Mouse (Mus musculus) heart, adult 18-20 months (tissue): ENCODE results near the gene Gm5460. TPM values are rescaled to one million over a fixed set of nuclear protein-coding genes. Genes with fewer than 3 reads are reported as not detected.

ENCODE experiments used
- DNase-seq, 2 experiments: peaks; one replicate each; pipeline ENCODE4 v3.0.0; 2021 to 2022; ENCODE audit warnings: mixed read lengths in 1 of 2
- long read RNA-seq, 2 experiments: library from polyadenylated mRNA; stranded (forward); transcript quantifications; one replicate each; pipeline ENCODE4 v2.0.0; 2021
- total RNA-seq, 2 experiments: library from RNA; stranded (reverse); gene quantifications; 2 replicates each; pipeline ENCODE4 v1.2.3; 2021

The Gm5460 gene
- not detected for total RNA-seq
- long read RNA-seq, experiment 1, result 0 reads
- long read RNA-seq, experiment 2, result 0 reads

GRCm38 (mm10) chr14:34016381-34016780 is at the start of gene Gm5460:
Gene Gm5460, plus strand, starts transcription at chr14:34016758.
- DNase-seq, result no peak

GRCm38 (mm10) chr14:33972679-33973078 is 43.9 kb upstream of the Gm5460 start:
- no peak for DNase-seq

DNA sequence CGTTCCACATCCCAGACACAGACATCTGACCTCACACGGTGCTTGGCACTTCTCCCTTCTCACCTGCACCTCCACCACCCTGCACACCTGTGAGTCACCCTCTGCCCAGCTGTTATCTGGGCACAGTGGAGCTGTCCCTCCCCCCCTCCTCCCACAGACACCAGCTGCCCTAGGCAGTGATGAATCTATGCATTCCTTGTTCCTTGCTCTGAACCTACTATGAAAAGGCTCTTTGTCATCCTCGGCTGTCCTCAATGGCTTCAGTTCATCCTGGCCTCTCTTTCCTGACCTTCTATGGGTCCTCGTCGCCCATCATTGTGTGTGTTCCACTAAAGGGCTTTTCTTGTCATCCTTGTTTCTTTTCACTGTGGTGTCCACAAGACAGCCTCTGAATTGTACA is 41.8 kb upstream of the Gm5460 start:
- DNase-seq, result no peak

- DNase-seq, result no peak
Measured at GRCm38 (mm10) chr14:33977748-33978147, 38.8 kb upstream of the Gm5460 start.

- no peak for DNase-seq
Measured at GRCm38 (mm10) chr14:33978604-33979059, 37.9 kb upstream of the Gm5460 start, which contains the start of gene Zfp488. Gene Zfp488, minus strand, starts transcription at chr14:33978764.

DNA sequence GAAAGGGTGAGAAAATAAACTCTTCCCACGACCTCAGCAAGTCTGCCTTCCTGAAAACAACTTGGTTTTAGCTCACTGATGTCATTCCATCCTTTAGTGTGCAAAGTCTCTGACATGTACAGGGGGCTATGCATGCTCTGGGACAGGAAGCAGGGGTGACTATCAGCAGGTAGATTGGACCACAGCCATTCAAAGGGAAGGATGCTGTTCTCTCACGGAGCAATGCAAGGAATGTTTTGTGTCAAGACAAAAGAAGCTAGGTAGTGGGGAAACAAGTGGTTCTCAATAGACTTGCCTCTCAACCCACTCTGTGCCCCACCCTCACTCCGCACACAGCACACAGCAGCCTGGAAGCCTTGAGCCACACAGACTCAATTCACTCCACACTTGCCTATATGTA is 27.4 kb upstream of the Gm5460 start:
- no peak for DNase-seq

GRCm38 (mm10) chr14:33991971-33992370 is 24.6 kb upstream of the Gm5460 start:
- DNase-seq, result no peak

GRCm38 (mm10) chr14:33993051-33993450 is 23.5 kb upstream of the Gm5460 start:
- no peak for DNase-seq

DNA sequence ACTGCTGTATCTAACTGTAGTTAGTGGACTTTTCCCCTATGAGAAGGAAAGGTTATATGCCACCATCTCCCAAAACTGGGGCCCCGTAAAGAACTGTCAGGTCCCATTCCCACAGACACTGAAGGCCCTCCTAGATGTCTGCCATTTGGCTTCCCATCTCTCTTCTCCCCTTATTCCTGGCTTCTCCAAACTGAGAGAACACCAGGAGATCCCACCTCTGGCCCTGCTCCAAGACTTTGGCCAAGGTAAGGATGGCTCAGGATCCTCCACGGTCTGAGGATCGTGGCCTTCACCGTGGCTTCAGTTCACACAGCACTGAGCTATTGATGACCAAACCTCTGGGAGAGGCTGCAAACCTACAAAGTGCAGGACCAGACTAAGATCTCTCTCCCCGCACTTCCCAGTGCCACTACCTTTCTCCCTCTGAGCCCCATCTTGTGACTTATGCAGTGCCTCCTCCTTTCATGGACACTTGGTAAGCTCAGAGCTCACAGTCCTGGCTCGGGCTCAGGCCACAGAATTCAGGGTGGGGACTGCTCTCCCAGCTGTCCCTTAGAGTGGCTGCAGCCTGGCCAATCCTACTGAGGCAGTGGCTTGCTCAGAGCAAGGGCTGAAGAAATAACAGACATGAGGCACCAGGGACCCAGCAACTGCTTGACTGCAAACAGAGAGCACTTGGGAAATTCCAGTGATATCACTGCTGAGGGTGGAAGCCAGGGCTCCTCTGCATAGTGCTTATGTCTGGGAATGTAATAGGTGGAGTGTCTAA is 22.9 kb upstream of the Gm5460 start:
- DNase-seq, result no peak

DNA sequence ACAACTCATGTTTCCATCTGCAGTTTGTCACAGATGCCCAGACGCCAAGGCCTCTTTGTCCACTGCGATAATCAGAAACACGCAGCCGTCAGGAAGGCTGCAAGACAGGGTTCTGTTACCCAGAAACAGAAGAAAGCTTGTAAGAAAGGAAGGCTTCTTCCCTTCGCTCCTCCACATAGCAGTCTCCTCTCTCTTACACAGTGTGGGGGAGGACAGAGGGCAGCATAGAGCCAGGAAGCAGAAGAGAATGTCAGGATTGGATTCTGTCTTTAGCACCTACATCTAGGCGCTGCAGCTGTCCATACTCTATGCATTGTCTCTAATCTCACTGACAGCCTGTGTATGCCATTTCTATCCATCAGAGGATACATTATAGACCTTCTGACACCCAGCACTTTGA is 19.1 kb upstream of the Gm5460 start:
- DNase-seq, result no peak

GRCm38 (mm10) chr14:34000076-34000475 is 16.5 kb upstream of the Gm5460 start:
- DNase-seq, result no peak

DNA sequence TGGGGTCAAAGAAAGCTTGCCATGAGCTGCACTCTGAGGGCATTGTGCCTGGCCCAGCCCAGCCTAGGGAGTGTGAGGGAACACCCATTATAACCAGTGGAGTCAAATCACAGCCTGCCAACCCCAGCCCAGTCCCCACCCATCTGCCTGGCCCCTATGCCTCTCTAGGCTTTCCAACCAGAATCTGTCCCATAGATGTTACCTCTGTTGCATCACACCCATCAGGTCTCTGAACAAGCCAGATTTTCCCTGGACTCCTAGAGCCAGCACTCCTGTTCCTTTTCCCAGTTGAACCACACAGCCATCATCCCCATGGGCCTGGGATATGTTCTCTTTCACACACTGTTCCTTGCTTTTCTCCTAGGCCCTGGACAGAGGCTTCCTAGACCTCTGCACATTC is 15.1 kb upstream of the Gm5460 start:
- no peak for DNase-seq

GRCm38 (mm10) chr14:34002358-34002757 is 14.2 kb upstream of the Gm5460 start:
- no peak for DNase-seq

DNA sequence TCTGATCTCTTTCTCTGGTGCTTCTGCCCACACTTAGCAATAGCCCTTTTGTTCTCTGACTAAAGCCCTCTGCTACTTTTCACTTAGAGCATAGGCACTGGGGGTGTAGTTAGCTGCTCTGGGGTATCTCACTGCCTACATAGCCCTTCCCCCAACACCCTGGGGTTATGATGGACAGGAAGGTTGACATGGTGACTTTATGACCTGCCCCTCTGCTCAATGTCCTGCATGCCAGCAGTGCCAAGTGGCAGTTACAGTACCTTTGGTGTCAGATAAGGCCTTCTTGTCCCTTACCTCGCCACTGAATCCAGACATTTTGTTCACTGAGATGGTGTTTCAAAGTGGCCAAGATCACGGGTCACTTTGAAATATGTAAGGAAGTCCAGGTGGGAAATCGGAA is 1.5 kb upstream of the Gm5460 start, which contains the start of gene Gm30083:
TSS of gene Gm30083 (minus strand) at position 120 of the 400 bp plus-strand sequence.
- DNase-seq, result no peak

DNA sequence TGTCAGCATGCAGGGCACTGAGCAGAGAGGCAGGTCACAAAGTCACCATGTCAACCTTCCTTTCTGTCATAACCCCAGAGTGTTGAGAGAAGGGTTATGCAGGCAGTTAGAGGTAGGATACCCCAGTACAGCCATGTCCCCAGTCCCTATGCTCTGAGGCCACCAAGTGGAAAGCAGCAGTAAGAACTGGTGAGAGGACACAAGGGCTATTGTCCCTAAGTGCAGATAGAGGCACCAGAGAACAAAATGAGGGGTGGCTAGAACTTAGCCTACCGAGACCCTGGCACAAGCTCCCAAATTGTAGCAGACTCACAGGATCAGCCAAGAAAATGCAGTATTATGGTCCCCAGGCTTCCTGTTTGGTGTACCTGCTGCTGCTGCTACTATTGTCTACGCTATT is 380 bp downstream of the Gm5460 start:
- no peak for DNase-seq

DNA sequence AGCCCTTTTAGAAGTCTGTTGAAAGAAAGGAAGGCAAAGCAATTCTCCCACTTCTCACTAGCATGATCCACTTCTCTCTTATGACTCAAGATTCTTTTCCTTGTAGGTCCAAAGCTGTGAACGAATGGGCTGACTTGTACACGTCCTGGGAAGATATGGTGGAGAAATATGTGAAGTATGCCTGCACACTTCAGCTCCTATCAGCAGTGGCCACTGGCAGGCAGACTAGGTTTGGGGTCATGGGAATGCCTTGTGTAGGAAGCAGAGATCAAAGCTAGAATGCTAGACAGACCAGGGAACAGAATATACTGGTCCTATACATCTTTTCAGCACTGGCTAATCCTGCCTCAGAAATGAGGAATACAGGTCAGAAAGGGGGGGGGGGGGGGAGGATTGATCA is 10.2 kb downstream of the Gm5460 start:
- DNase-seq, result no peak

DNA sequence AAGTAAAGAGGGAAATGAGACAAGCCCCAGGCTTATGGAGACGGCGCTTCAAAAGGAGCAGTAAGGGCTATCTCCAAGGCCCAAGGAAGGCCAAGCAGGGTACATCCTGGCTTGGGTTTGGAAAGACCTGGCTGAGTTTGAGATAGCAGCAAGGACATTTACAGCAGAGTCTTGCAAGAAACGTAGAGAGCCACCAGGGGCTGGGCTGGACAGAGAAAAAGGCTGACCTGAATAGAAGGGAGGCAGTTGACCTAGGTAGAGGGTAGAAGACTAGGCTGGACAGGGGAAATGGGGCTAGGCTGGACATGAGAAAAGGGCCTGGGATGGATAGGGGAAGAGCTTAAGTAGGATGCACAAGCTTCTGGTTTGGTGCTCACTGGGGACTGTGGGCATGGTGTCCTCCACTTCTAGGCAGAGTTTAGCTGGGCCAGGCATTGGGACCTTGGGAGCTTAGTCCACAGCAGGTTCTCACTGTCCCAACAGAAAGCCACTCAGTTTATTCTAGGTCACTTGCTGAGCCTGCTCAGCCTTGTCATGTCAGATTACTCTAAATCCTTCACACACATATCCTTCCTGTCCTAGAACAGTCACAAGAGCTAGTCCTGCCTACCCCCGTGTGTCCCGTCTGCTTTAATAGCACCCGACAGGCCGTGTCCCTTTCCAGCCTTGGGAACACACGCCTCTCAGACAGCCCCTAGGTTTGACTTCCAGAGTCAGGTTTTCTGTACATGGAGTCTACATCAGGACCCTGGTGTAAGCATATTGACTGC is 17.5 kb downstream of the Gm5460 start:
- no peak for DNase-seq

GRCm38 (mm10) chr14:34041241-34041640 is 24.7 kb downstream of the Gm5460 start:
- no peak for DNase-seq

GRCm38 (mm10) chr14:34043341-34043740 is 26.8 kb downstream of the Gm5460 start:
- DNase-seq, result no peak

DNA sequence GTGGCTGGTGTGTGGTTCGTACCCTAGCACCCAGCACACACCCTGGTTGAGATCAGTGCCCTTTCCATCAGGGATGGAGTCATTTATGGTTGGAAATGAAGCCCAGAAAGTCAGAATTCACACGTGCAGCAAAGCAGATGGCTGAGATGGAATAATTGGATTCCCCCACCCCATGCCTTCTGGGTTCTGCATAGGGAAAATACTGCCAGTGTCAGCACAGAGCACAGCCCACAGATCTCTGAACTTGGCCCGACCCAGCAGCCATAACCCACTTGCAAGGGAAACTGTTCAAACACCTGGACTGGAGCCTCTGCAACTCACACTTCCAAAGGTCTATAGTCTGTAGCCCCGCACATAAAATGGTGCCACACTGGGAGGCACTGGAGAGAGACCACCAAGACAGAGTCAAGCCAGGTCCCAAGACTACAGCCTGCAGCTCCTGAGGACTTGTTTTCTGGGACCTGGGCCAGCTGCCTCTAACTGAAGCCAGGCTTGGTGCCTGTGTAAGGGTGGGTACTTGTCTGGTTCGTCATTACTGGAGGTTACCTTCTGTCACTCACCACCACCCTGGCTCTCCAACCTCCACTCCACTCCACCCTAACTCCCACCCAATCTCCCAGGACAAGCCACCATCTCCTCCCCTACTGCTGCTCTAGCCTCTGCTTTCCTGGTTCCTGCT is 33.7 kb downstream of the Gm5460 start:
- DNase-seq, result no peak

- no peak for DNase-seq
Measured at GRCm38 (mm10) chr14:34052516-34052915, 36.0 kb downstream of the Gm5460 start, which contains the start of gene Antxrl. Gene Antxrl, plus strand, starts transcription at chr14:34052707.

- DNase-seq, result no peak
Measured at GRCm38 (mm10) chr14:34071665-34072064, 55.1 kb downstream of the Gm5460 start.

GRCm38 (mm10) chr14:34075346-34075745 is 58.8 kb downstream of the Gm5460 start:
- peak in 1 of 2 experiments; percentile 18 for DNase-seq
